Mouse (Mus musculus) right cerebral cortex, adult 18-20 months (tissue): ENCODE measurements around the gene Grwd1.
A peak's percentile ranks its signal among the peaks of the same experiment; 100 is the strongest.

Experiments
- DNase-seq: peaks from one replicate; pipeline ENCODE4 v3.0.0; 2022; ENCODE audit warnings: mixed read lengths

Gene Grwd1

DNA sequence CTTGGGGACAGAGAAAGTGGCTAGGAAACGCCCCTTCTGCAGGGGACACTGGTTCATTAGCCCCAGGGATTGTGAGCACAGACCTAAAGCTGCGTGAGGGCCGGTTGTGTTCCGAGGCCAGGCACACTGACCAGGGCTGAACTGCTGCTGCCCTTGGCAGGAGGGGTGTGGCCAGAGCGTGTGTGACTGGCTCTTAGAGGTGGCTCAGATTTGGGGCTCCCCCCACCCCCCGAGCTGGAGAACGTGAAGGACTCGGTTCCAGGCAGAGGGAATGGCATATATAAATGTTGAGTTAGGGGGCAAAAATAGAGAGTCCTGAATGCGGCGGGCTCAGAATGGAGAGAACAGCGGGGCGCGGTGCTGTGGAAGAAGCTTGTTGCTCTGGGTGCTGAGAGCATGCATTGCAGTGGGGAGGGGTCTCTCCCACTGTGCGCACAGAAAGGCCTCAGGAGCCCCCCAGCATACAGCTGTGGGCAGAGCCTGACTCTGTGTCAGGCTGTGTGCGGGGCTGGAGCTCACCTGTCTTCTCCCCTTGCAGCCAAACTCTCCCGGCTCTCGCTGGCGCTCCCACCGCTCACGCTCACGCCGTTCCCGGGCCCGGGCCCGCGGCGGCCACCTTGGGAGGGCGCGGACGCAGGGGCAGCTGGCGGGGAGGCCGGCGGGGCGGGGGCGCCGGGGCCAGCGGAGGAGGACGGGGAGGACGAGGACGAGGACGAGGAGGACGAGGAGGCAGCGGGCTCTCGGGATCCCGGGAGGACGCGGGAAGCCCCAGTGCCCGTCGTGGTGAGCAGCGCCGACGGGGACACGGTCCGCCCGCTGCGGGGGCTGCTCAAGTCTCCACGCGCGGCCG lies 32.9 kb downstream of the Grwd1 start:
- no peak for DNase-seq

DNA sequence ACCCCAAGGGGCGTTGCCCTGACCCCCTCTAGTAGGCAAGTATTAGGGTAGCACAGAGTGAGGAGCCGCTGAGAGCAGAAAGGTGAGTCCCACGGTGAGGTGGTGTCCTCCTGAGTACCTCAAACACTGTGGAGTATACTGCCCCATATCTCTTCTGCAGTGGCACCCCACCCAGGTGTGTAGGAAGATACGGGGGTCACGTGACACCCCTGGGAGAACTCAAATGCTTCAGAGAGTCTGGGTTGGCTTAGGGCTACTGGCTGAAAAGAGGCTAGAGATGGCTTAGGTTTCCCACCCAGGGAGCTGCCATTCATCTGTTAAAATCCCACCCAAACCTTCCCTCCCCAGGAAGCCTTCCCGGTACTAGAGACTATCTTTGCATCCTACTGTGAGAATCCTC lies 33.8 kb downstream of the Grwd1 start:
- DNase-seq, result no peak

DNA sequence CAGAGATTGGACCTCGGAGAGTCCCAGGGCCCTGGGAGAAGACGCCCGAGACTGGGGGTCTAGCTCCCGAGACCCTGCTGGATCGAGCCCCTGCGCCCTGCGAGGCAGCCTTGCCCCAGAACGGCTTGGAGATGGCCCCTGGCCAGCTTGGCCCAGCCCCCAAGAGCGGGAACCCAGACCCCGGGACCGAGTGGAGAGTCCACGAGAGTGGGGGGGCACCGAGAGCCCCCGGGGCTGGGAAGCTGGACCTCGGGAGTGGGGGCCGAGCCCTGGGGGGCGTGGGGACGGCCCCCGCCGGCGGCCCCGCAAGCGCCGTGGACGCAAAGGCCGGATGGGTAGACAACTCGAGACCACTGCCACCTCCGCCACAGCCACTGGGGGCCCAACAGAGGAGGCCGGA lies 35.8 kb downstream of the Grwd1 start:
- DNase-seq, result no peak

DNA sequence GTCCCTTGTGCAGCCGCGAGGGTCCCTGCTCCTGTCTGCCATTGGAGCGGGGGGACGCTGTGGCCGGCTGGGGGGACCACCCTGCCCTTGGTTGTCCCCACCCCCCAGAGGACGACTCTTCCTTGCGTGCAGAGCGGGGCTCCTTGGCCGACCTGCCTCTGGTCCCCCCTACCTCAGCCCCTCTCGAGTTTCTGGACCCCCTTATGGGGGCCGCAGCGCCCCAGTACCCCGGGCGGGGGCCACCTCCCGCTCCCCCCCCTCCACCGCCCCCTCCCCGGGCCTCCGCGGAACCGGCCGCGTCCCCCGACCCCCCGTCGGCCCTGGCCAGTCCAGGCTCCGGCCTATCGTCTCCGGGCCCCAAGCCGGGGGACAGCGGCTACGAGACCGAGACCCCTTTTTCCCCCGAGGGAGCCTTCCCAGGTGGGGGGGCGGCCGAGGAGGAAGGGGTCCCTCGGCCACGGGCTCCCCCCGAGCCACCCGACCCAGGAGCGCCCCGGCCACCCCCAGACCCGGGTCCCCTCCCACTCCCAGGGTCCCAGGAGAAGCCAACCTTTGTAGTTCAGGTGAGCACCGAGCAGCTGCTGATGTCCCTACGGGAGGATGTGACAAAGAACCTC lies 36.7 kb downstream of the Grwd1 start:
- DNase-seq, result no peak

DNA sequence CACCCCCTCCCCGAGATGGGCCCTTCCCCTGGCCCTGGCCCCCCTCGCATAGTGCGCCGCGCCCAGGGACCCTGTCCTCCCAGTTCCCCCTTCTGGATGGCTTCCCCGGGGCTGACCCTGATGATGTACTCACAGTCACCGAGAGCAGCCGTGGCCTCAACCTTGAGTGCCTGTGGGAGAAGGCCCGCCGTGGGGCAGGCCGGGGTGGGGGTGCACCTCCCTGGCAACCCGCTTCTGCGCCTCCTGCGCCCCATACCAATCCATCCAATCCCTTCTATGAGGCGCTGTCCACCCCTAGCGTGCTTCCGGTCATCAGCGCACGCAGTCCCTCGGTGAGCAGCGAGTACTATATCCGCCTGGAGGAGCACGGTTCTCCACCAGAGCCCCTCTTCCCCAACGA lies 37.5 kb downstream of the Grwd1 start:
- DNase-seq, result no peak

DNA sequence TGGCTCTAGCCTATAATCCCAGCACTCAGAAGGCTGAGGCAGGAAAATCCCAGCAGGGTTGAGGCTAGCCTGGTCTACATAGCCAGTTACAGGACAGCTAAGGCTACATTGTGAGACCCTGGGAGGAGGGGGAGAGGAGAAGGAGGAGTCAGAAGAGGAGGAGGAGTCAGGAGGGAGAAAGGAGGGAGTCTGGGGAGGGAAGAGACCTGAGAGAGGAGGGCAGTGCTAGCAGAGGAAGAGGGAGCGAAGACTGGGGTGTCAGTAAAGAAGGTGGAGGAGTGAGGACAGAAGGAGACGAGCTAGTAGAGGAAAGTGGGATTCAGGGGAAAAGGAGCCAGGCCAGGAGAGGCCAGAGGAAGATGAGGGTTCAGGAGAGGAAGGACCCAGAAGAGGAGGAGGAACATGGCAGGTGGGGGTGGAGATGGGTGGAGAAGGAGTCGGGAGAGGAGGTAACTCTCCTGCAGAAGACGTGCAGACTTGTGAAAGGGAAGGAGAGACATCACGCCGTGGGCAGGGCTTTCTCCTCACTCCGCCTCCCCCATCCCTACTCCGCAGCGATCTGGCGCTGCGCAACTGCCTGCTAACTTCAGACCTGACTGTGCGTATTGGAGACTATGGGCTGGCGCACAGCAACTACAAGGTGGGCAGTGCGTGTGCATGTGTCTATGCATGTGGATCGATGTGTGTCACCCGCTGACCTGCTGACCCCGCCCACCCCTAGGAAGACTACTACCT lies 38.8 kb downstream of the Grwd1 start:
- DNase-seq, result peak; percentile 63

DNA sequence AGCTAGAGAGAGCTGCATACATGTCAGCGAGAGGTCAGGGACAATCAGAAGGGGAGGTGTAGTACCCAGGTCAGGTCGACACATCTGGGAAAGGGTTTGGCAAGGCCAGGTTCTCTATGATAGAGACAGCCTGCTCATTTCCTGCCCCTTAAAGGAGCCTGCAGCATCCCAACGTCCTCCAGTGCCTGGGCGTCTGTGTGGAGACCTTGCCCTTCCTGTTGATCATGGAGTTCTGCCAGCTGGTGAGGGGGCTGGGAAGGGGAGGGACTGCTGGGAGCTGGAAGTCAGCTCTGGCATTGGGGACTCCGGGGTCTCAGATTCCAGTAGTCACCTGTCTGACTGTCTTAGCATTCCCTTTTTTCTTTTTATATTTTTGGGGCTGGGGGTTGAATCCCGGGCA lies 40.0 kb downstream of the Grwd1 start:
- no peak for DNase-seq

DNA sequence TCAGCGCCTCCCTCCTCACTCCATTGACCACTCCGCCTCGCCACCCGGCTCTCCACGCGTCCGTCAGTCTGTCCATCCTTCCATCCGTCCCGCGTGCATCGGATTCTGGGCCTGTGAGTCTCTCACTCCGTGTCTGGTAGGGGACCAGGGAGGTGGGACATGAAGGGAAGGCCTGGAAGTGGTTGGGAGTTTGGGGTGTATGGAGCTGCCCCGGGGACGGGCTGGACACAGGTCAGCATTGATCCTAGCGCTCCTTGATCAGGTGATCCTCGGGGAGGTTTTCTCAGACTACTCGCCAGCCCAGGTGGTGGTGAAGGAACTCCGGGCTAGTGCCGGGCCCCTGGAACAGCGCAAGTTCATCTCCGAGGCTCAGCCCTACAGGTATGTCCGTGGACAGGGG lies 43.1 kb downstream of the Grwd1 start:
- DNase-seq, result no peak

DNA sequence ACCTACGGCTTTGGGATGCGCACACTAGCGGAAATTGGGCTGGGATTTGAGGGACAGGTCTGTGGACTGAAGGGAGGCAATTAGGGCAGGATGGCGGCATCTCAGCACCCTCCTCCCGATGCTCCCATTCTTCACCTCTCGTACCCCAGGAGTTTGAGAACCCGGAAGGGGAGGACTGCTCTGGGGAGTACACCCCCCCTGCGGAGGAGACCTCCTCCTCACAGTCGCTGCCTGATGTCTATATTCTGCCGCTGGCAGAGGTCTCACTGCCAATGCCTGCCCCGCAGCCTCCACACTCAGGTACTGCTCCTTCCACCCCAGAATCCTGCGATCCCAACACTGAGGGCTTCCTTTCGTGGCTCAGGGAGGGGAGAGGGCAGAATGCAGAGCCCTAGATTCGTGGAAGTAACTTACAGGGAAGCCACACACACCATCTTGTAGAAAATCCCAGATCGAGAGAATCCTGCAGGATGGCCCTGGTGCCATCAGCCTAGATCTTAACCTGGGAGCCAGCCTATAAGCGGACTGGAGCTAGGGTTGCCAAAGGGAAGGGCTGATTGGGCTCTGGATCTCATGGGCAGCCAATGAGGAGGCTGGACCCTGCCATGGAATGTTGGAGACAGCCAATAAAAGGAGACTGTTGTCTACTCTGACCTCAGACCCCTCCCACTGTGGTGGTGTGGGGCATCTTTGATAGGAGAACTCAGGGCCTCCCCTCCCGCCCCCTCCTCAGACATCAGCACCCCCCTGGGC lies 43.9 kb downstream of the Grwd1 start:
- DNase-seq, result peak; percentile 79

DNA sequence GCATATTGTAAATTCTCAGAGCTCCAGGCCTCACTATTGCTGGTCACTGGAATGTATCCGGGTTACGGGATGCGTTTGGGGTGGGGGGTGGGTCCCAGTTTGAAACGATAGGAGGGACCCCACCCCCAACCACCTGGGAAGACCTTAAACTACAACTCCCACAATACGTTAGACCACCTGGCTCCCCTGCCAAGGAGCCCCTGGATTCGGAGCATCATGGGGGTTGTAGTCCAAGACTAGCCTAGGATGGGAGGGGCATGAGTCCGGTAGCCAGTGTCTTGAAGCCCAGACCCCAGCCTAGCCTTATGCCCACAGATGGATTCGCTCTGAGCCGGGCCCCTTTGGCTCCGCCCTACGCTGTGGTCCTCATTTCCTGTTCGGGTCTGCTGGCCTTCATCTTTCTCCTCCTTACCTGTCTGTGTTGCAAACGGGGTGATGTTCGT lies 44.6 kb downstream of the Grwd1 start:
- no peak for DNase-seq

DNA sequence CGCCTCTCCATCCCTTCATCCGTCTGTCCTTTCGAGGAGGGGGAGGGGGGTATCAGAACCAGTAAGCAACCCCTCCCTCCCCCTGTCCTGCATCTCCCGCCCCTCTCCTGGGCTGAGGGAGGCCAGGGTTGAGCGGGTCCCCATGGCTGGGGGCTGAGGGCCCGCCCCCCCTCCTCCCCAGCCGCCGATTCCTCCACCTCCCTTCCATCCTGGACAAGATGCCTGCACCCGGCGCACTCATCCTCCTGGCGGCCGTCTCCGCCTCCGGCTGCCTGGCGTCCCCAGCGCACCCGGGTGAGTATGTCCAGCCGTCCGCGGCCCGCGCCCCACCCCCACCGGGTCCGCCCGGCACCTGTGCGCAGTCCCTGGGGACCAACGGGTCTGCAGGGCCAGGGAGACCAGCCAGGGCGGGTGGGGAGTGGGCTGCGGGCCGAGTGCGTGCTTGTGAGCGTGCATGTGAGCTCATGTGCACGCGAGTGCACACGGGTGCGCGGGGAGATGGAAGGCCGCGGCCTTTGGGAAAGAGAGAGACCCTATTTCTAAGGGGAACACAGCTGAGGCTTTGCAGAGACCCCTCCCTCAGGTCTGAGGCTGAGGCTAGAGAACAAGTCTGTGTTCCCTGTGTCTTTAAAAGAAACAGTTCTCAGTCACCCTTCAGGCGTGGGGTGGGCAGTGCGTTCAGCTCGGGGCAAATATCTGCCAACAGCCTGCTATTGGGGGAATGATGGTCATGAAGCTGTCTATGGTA lies 45.2 kb downstream of the Grwd1 start:
- DNase-seq, result no peak

DNA sequence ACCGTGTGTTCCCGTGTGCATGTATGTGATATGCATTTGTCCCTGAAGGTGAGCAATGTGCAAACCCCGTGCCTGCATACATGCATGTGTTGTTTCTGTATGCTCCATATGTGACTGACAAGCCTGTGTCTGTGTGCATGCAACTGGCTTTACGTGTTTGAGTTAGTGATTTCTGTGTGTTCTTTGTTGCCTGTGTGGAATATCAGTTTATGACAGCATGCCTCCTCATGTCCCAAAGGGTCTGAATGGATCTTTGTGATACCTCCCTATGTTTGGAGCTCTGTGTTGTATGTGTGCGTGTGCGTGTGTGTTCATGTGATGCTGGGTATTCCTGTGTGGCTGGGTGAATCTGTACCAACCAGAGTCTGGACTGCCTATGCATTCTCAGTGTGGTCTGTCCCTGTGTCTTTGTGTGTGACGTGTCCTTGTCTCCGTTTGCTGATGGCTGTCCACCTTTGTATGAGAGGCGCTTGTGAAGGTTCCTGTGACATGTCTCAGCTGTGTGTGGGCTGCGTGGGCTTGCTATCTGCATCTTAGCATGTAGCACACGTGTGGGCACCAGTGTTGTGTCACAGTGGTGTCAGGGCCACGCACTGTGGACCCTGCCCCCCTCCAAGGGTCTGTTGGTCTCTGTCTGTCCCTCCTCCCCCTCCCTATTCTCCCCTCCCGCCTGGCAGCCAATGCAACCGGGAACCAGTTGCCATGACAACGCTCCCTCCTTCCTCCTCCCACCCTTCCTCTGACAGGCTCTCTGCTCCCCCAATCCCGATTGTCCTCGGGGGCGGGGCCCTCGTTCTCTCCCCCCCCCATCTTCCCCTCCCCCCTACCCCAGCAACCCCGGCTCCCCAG lies 46.0 kb downstream of the Grwd1 start, which contains the start of gene Sult2b1:
Gene Sult2b1, minus strand, starts transcription at position 146 of the 849 bp plus-strand sequence.
- peak; percentile 95 for DNase-seq

DNA sequence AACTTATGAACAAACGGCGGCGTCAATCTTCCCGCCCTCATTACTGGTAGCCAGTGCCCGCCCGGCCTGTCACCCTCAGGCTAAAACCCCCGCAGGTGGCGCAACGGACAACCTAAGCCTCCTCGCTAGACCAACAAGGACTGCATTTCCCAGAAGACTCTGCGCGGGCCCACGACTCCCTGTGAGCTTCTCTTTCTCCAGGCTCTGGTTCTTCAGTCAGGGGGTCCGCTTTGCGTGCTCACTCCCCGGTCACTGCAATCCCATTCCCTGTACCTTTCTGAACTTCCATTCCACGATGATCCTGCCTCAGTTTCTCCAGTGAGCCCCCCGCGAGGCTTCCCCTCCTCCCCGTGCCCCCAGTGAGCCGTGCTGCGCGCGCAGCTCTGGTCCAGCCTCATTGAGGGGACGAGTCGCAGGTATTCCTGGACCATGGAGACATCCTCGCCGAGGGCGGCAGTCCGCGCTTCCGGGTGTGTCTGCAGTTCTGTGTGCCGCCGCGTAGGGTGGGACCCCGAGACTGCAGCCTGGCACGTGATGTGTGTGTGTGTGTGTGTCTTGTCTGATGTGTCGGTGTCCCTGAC lies 47.1 kb downstream of the Grwd1 start, which contains the start of gene Lmtk3:
Gene Lmtk3, plus strand, starts transcription at position 228 of the 581 bp plus-strand sequence.
- DNase-seq, result peak; percentile 87

DNA sequence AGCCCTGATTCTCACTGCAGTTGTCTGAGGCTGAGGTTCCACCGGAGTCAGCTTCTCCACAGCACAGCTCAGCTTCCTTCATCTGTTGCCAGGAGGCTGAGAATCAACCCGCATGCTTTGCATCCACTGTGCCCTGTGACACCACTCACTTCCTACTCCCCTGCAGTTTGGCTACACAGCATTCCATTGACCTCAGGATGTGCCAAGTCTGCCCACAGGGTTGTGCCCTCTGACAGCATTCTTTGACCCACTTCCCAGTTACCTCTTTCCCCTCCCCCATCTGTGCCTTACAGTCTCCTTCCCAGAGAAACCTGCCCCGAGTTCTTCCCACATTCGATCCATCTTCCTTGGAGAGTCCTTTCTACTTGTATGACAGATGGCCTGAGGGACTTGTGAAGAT lies 48.5 kb downstream of the Grwd1 start:
- no peak for DNase-seq

DNA sequence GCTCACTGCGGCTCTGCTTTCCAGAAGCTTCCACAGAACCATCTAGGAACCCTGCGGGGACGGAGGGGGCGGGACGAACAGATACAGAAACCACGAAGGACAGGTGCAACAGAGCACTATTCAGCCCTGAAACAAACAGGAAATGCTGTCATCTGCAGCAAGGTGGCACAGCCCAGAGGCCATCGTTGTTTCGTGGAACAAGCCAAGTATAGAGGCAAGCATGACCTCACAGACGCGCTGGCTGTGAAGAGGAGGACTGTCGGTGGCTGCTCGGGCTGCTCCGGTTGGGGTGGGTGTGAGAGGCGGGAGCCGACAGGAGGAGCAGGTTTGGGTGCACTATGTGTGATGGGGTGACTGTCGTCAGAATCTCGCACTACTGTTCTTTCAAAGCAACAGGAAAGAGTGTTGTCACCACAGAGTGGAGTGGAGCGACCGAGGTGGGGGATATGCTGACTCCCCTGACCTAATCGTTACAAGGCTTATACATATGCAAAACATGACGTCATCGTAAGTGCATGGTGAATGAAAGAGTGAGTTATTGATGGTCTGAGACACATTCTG lies 51.6 kb downstream of the Grwd1 start:
- DNase-seq, result no peak

DNA sequence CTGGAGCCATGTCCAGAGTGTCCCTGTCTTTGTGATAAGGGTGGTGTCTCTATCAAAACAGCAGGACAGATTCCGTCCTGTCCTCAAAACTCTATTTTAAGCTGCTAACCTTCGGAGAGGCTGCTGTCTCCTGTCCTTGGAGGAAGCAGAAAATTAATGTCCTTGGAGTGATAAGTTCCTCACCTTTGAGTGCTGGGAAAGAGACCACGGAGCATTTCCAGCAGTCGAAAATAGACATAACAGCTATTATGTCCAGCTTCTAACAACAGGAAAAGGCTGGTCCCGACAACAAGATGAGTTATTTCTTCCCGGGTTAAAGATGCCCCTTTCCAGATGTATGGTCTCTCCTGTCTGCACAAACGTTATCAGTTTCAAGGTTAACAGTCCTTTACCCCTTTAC lies 55.5 kb downstream of the Grwd1 start:
- no peak for DNase-seq
